In the genomic region with DNA sequence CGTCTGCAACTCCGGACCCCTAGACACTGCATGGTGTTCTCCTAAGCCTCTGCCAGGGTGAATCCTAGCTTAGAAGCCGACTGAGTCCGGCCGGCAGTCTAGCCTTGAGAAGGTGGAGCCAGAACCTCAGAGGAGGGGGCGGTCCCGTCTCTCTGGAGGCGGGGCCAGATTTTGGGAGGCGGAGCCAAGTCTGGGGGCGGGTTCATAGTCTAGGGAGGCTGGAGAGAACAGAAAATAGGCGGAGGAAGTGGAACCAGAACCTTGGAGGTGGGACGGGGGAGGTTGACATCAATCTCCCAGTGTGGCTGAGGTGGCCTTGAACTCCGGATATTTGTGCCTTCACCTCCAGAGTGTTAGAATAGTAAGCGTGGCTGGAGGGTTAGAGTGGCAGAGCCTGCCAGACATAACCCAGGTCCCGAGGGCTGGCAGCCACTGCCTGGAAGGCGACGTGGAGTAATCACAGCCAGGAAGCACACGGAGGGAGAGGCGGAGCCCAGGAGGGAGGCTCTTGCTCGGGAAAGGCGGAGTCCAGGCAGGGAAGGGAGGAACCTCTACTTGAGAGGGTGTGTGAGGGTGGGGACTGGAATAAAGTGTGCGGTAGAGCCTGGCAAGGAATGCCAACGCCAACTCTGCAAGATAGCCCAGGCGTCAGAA, we compare ENCODE assay signal across 9 mouse cellular contexts. TPM values are rescaled to one million over a fixed set of nuclear protein-coding genes. Genes with fewer than 3 reads are reported as not detected.
DNase-seq lines count a peak whose midpoint lies in the region; ATAC-seq and TF ChIP-seq lines count a peak whose summit lies in the region.
"Had no signal": no experiment of that assay in that cellular context is flagged by ENCODE, and none has a peak within 500 bp of the region (broad histone marks: within the 10 kb centered on the region; RNA-seq: fewer than 3 reads in every experiment).

No protein-coding gene starts in this region.

- TF ChIP-seq EP300 in liver, postnatal 0 days (IDR thresholded peaks at IDR 0.05; ENCODE audit: low read depth), result no peak

- peaks cover 8% of the 10 kb centered on the region for H3K27me3 ChIP-seq in forebrain, embryonic 16.5 days (replicated peaks; ENCODE audit: control insufficient read depth, insufficient read depth, low read length)
- peaks cover 29% of the 10 kb centered on the region for H3K27me3 ChIP-seq in liver, postnatal 0 days (ENCODE audit: insufficient read depth, low read length)
- peaks cover 8% of the 10 kb centered on the region; the same call in 1 of the 2 replicates for H3K27me3 ChIP-seq in neural tube, embryonic 12.5 days (replicated peaks)
- no peaks in the 10 kb centered on the region for H3K27me3 ChIP-seq in stomach, embryonic 16.5 days (ENCODE audit: control insufficient read depth, insufficient read depth, low read length)

- peak overlapping the region; percentile 24 for H3K4me3 ChIP-seq in forebrain, embryonic 16.5 days (replicated peaks; ENCODE audit: low read length)
- H3K4me3 ChIP-seq in liver, postnatal 0 days (ENCODE audit: low read depth, low read length), result peak overlapping the region; percentile 41
- peak overlapping the region; percentile 25 for H3K4me3 ChIP-seq in neural tube, embryonic 12.5 days
- peak overlapping the region; percentile 55 for H3K4me3 ChIP-seq in stomach, embryonic 16.5 days (replicated peaks; ENCODE audit: low read length)

- H3K36me3 ChIP-seq in forebrain, embryonic 16.5 days (ENCODE audit: control insufficient read depth, insufficient read depth), result no peaks in the 10 kb centered on the region
- no peaks in the 10 kb centered on the region for H3K36me3 ChIP-seq in liver, postnatal 0 days (replicated peaks; ENCODE audit: insufficient read depth, low read length)
- no peaks in the 10 kb centered on the region for H3K36me3 ChIP-seq in neural tube, embryonic 12.5 days
- no peaks in the 10 kb centered on the region for H3K36me3 ChIP-seq in stomach, embryonic 16.5 days (ENCODE audit: control insufficient read depth, insufficient read depth, low read length)

- 2% methylated on average over 24 of the region's 24 CpGs for WGBS in forebrain, embryonic 16.5 days
- 1% methylated on average over 24 of the region's 24 CpGs for WGBS in large intestine, adult 2 months
- 1% methylated on average over 24 of the region's 24 CpGs for WGBS in liver, postnatal 0 days (ENCODE audit: insufficient replicate concordance)
- 1% methylated on average over 24 of the region's 24 CpGs for WGBS in neural tube, embryonic 12.5 days
- WGBS in stomach, embryonic 16.5 days, result under 1% methylated on average over 24 of the region's 24 CpGs

- no peaks in the 10 kb centered on the region for H3K9me3 ChIP-seq in forebrain, embryonic 16.5 days (ENCODE audit: control insufficient read depth, low read length)
- H3K9me3 ChIP-seq in liver, postnatal 0 days (ENCODE audit: low read length), result no peaks in the 10 kb centered on the region
- no peaks in the 10 kb centered on the region for H3K9me3 ChIP-seq in neural tube, embryonic 12.5 days
- H3K9me3 ChIP-seq in stomach, embryonic 16.5 days (replicated peaks; ENCODE audit: control insufficient read depth, low read length), result no peaks in the 10 kb centered on the region

- DNase-seq in ES-CJ7 (ENCODE audit: low read depth, low spot score), result peak; percentile 94
- DNase-seq in cerebellum, adult 11-12 months, result peak; percentile 47
- DNase-seq in heart, postnatal 25 days (ENCODE audit: low spot score), result peak; percentile 77
- DNase-seq in large intestine, adult 2 months (ENCODE audit: low read depth, low spot score), result peak; percentile 84
- peak; percentile 88 for DNase-seq in liver, postnatal 0 days

- H3K27ac ChIP-seq in forebrain, embryonic 16.5 days (ENCODE audit: low read length), result no peak overlapping the region
- 0 out of 2 replicates have a peak overlapping the region, but pooled peaks have one; percentile 23 for H3K27ac ChIP-seq in liver, postnatal 0 days (ENCODE audit: low read depth)
- no peak overlapping the region for H3K27ac ChIP-seq in neural tube, embryonic 12.5 days
- H3K27ac ChIP-seq in stomach, embryonic 16.5 days (ENCODE audit: low read length), result peak overlapping the region; percentile 92

- peaks cover 27% of the 10 kb centered on the region for H3K4me1 ChIP-seq in forebrain, embryonic 16.5 days (replicated peaks; ENCODE audit: control insufficient read depth, insufficient read depth, low read length)
- peaks cover 9% of the 10 kb centered on the region for H3K4me1 ChIP-seq in liver, postnatal 0 days (ENCODE audit: insufficient read depth)
- peaks cover 49% of the 10 kb centered on the region for H3K4me1 ChIP-seq in neural tube, embryonic 12.5 days
- H3K4me1 ChIP-seq in stomach, embryonic 16.5 days (ENCODE audit: control insufficient read depth, insufficient read depth, low read length), result peaks cover 42% of the 10 kb centered on the region

- peak overlapping the region; percentile 47 for H3K4me2 ChIP-seq in forebrain, embryonic 16.5 days (ENCODE audit: low read length)
- peak overlapping the region; percentile 65 for H3K4me2 ChIP-seq in liver, postnatal 0 days (ENCODE audit: low read depth, low read length)
- peak overlapping the region; percentile 57 for H3K4me2 ChIP-seq in neural tube, embryonic 12.5 days (replicated peaks)
- peak overlapping the region; percentile 69 for H3K4me2 ChIP-seq in stomach, embryonic 16.5 days (ENCODE audit: low read depth, low read length)

- H3K9ac ChIP-seq in forebrain, embryonic 16.5 days (replicated peaks; ENCODE audit: low read depth, low read length), result 0 out of 2 replicates have a peak overlapping the region, but pooled peaks have one; percentile 27
- no peak overlapping the region for H3K9ac ChIP-seq in liver, postnatal 0 days (replicated peaks)
- H3K9ac ChIP-seq in neural tube, embryonic 12.5 days, result no peak overlapping the region
- H3K9ac ChIP-seq in stomach, embryonic 16.5 days (ENCODE audit: low read length), result peak overlapping the region; percentile 69

- TF ChIP-seq CTCF in liver, postnatal 0 days (IDR thresholded peaks at IDR 0.05; ENCODE audit: low read depth), result no peak

- ATAC-seq in forebrain, embryonic 16.5 days, result peak; percentile 52
- peak; percentile 80 for ATAC-seq in liver, postnatal 0 days
- ATAC-seq in neural tube, embryonic 12.5 days (ENCODE audit: low FRiP score, low read depth), result peak; percentile 49
- ATAC-seq in stomach, embryonic 16.5 days (ENCODE audit: insufficient read depth, low FRiP score), result peak; percentile 90

- intact Hi-C loops in heart, postnatal 25 days (cut with DNase I), result no loop called here

RNA-seq across cellular contexts. Expression of gene Plcd1, which starts 5.0 kb away (rescaled TPM):
- polyA plus RNA-seq in forebrain, embryonic 16.5 days (2015; fragmentation: Nextera tagmentation; extraction: Ambion mirVana), result 12.9 and 13.0 TPM in 2 replicates
- total RNA-seq in heart, postnatal 25 days (2021), result 10 to 100 TPM; 17.9 to 20.0 TPM
- 48.4 and 50.9 TPM in 2 replicates for polyA plus RNA-seq in large intestine, adult 2 months (2012; rRNA removed)
- 0.85 and 1.1 TPM in 2 replicates for polyA plus RNA-seq in liver, postnatal 0 days (2015; fragmentation: Nextera tagmentation; extraction: Ambion mirVana)
- polyA plus RNA-seq in neural tube, embryonic 12.5 days (2016; fragmentation: Nextera tagmentation; extraction: Ambion mirVana), result 29.7 and 31.9 TPM in 2 replicates
- 75.9 and 92.4 TPM in 2 replicates for polyA plus RNA-seq in stomach, embryonic 16.5 days (2015; fragmentation: Nextera tagmentation; extraction: Ambion mirVana)

RNA-seq across cellular contexts. Expression of gene Dlec1, which starts 14.0 kb away (rescaled TPM):
- 0.47 and 0.57 TPM in 2 replicates for polyA plus RNA-seq in forebrain, embryonic 16.5 days (2015; fragmentation: Nextera tagmentation; extraction: Ambion mirVana)
- total RNA-seq in heart, postnatal 25 days (2021), result under 1 TPM in 1 of 2 experiments, not detected in 1; 0.10 TPM
- polyA plus RNA-seq in large intestine, adult 2 months (2012; rRNA removed), result 0.40 and 0.43 TPM in 2 replicates
- polyA plus RNA-seq in liver, postnatal 0 days (2015; fragmentation: Nextera tagmentation; extraction: Ambion mirVana), result 0.05 TPM in 2 replicates
- 0.79 and 1.8 TPM in 2 replicates for polyA plus RNA-seq in neural tube, embryonic 12.5 days (2016; fragmentation: Nextera tagmentation; extraction: Ambion mirVana)
- 0.71 and 0.77 TPM in 2 replicates for polyA plus RNA-seq in stomach, embryonic 16.5 days (2015; fragmentation: Nextera tagmentation; extraction: Ambion mirVana)
- polyA plus RNA-seq: erythroblast, embryonic 14.5 days had no signal

RNA-seq across cellular contexts. Expression of gene Vill, which starts 35.7 kb away (rescaled TPM):
- polyA plus RNA-seq in forebrain, embryonic 16.5 days (2015; fragmentation: Nextera tagmentation; extraction: Ambion mirVana), result 1.5 and 2.8 TPM in 2 replicates
- total RNA-seq in heart, postnatal 25 days (2021), result 1 to 10 TPM in 1 of 2 experiments, under 1 TPM in 1; 0.52 to 1.2 TPM
- polyA plus RNA-seq in large intestine, adult 2 months (2012; rRNA removed), result 6.0 and 6.1 TPM in 2 replicates
- polyA plus RNA-seq in liver, postnatal 0 days (2015; fragmentation: Nextera tagmentation; extraction: Ambion mirVana), result 8.3 and 9.3 TPM in 2 replicates
- 9.8 and 13.0 TPM in 2 replicates for polyA plus RNA-seq in neural tube, embryonic 12.5 days (2016; fragmentation: Nextera tagmentation; extraction: Ambion mirVana)
- 43.0 and 52.7 TPM in 2 replicates for polyA plus RNA-seq in stomach, embryonic 16.5 days (2015; fragmentation: Nextera tagmentation; extraction: Ambion mirVana)
- polyA plus RNA-seq: erythroblast, embryonic 14.5 days had no signal

Comparison
In these comparisons a context has a peak if more than half of its experiments do, and no peak if none do; other contexts are left out.
1. H3K27ac ChIP-seq: peak in liver, postnatal 0 days (single experiment) and stomach, embryonic 16.5 days (single experiment); none in forebrain, embryonic 16.5 days (single experiment) and neural tube, embryonic 12.5 days (single experiment).
2. H3K9ac ChIP-seq: peak in forebrain, embryonic 16.5 days (single experiment) and stomach, embryonic 16.5 days (single experiment); none in liver, postnatal 0 days (single experiment) and neural tube, embryonic 12.5 days (single experiment).
3. Peak in every context shown above with its lines, with median percentiles within 50 percentile points of each other: DNase-seq, ATAC-seq, H3K4me2 ChIP-seq and H3K4me3 ChIP-seq.